Mouse (Mus musculus): ENCODE data around the gene Uqcc1.

The Uqcc1 gene

DNA sequence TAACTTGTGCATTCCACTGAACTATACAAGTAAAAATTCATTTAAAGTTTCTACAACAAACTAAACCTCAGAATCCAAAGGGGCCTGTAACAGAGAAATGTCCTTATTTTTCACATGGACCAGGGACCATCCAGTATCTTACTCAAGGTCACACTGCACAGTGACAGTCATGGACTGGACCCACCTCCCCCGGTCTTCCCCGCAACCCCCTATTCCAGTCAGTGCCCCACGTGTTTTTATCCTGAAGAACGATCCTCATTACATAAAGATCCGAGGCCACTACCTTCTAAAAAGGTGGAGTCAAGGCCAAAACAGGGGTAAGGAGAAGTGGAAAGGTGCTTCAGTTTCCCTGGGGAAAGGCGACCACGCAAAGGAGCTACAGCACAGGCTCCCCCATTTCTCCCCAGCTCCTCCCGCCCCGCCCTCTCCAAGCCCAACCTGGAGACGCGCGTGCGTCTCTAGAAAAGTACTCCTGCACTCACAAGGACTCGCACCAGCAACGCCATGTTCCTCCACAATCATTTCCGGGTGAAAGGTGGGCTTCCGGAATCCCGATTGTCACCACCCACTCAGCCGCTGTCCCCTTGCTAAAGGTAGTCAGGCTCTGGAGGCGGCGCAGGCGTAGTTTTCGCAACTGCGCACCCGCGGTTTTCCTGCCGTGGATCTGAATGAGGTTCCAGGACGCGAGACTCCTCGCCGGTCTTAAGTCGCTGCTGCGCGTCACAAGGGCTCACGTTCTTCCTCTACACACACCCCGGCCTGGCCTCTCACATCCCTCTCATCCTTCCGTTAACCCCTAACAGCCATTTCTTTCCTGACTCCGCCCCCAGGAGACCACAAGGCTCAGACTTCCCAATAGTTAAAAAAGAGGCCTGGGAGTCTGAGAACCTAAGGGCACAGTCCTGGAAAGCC is at the start of gene Uqcc1:
Gene Uqcc1, minus strand, starts transcription at position 780 of the 912 bp plus-strand sequence.
- DNase-seq: peak; percentile 96 to 98

DNA sequence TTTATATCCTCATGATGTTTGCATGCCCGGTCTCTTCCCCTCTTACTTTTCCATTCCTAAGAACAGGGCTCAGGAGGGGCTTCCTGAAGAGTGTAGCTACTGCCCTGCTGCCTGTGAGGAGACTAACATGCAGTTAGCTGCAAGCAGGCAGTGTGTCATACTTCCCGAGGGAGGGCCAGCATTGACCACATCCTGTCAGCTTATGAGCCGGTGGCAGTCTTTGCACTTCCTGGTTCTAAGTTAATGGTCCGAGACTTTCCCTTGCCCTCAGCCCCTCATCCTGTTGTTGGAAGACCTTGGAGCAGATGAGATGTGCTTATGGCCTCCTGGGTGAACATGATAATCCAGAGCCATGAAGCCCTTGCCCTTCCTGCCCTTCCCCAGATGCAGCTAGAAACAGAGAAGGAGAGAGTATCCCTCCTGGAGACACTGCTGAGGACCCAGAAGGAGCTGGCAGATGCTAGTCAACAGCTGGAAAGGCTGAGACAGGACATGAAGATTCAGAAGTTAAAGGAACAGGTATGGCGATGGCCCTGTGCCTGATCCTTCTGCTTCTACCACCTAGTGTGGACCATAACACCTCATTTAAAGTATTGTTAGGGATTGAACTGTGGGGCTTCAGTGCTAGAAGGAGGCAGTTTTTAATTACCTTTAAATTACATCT is 49.4 kb upstream of the Uqcc1 start:
- peak; percentile 47 to 65 for DNase-seq

DNA sequence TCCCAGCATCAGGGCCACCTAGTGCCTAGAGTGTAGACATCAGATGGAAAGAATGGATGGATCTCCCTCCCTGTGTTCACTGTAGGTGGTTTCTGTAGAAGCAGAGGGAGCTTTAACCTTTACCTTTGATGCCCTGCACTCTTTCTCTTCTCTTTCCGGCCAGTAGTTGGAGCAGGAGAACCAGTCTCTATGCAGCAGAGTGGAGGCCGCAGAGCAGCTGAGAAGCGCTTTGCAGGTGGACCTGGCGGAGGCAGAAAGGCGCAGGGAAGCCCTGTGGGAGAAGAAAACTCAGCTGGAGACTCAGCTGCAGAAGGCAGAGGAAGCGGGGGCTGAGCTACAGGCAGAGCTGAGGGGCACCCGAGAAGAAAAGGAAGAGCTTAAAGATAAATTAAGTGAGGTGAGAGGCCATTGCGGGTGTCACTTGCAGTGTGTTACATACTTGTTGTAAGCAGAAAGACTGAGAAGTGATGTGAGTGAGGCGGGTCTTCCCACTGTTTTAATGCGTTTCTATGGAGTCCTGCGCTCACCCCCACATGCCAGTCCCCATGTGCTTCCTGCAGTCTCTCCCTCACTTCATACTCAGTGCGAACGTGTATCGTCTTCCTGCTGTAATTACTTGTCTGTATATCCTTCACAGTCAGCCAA is 44.1 kb upstream of the Uqcc1 start:
- DNase-seq: peak in 1 of 2 experiments; percentile 16

DNA sequence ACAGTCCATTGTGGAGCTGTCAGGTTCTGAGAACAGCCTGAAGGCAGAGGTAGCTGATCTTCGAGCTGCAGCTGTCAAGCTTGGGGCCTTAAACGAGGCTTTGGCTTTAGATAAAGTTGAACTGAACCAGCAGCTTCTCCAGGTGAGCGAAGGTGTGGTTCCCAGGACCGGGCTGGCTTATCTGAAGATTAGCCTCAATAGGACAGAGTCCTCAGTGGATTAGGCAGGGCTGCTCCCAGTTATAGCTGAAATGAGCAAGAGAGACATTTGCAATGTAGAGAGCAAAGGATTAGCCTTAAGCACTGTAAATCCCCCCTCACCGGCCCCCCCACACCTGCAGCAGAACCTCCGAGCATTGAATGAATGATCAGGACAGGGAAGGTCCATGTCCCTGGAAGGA is 43.2 kb upstream of the Uqcc1 start:
- no peak for DNase-seq

DNA sequence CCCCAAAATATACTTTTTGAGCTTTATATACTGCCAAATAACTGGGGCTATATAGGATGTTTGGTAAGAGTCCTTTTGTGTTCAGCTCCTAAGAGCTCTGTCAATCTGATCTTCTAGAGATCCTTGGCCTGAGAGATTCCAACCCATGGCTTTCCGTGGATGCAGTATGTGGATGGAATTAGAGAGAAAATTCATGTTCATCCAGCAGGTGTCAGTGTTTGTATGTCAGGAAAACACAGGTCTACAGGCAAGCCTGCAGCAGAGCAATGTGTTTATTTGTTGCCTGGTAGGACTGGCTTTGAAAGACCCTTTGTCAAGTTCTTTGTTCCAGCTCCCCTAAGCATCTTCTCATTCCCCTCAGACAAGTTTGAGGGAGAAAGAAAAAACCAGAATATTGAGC is 32.9 kb upstream of the Uqcc1 start:
- DNase-seq: peak in 1 of 2 experiments; percentile 28

DNA sequence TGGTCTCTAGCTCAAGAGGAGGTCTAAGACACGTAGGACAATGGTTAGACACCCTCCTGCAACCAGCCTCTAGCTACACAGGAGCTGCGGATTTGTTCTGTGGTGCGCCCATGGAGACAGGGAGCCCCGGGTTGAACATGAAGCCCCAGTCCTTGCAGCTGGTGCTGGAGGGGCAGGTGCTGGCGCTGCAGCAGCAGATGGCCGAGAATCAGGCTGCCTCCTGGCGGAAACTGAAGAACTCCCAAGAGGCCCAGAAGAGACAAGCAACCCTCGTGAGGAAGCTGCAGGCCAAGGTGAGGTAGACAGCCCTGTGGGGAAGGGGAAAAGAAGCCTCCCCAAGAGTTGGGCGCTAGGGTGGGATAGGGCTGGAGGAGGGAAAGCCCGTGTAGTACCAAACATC is 31.8 kb upstream of the Uqcc1 start:
- no peak for DNase-seq

DNA sequence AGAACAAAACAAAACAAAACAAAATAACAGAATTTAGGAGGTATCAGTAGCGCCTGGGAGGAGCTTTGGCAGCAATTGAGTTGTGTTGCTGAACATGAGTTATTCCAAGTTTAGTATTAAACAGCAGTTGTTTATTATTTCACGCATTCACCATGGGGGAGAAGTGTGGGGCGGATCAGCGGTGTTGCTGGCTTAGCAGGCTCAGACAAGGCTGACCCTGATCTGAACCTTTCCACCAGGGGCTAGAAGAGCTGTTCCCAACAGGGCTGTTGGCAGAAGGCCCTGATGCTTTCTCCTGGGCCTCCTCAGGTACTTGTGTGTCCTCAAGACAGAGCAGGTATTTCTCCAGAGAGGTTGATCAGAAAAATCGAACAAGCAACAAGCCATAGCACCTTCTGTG is 29.9 kb upstream of the Uqcc1 start:
- peak; percentile 63 to 67 for DNase-seq

DNA sequence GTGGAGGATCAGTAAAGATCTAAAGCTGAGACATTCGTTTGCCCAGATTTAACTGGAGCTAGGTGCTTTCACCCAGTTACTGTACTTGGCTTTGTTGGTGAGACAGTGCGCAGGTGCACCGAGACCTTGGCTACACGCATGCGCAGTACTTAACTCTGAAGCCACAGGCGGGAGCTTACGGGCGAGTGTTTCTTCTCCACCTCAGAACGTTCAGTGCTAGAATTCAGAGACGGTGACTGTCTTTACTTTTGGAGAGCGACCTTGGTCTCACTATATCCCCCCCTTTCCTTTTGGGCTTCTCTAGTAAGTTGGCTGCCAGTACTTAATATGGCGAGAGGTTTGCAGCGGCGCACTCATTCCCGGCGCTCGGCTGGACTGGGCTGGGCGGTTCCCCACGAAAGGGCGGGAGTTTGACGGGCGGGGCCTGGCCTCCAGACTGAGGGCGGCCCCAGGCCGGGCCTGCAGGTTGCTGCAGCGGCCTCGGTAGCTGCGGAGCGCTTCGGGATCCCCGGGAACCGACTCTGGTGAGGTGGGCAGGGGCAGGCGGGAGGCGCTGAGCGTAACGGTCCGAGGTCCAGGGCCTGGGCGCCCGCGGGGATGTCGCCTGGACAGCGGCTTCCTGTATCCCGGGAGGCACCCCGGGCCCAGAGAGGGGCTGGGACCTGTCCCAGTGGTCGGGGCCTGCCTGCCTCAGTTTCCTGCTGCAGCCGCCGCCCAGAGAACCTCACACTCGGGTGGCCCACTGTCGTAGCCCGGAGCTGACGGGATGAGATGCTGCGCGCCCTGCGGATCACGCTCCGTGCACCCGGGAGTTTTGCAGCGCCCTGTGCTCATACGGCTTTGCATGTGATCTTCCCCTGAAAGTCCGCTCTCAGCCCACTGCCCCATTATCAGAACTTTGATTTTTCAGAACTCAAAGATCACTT is 26.3 kb upstream of the Uqcc1 start, which contains the start of gene Cep250:
Gene Cep250, plus strand, starts transcription at position 325 of the 926 bp plus-strand sequence.
- peak; percentile 92 to 94 for DNase-seq

DNA sequence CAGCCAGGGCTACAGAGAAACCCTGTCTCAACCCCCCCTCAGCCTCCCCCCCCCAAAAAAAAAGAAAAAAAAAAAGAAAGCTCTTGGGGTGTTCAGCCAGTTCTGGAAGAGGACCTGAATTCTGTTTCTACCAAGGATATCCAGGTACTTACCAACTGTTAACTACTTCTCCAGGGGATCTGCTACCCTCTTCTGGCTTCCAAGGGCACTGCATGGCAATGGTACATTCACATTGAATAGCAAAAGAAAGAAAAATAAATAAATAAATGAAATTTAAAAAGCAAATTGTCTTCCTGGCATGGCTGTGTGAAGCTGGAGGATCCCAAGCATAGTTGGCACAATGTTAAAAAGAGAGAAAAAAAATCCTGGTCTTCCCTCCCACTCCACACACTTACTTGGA is 21.9 kb upstream of the Uqcc1 start:
- peak; percentile 81 to 86 for DNase-seq

DNA sequence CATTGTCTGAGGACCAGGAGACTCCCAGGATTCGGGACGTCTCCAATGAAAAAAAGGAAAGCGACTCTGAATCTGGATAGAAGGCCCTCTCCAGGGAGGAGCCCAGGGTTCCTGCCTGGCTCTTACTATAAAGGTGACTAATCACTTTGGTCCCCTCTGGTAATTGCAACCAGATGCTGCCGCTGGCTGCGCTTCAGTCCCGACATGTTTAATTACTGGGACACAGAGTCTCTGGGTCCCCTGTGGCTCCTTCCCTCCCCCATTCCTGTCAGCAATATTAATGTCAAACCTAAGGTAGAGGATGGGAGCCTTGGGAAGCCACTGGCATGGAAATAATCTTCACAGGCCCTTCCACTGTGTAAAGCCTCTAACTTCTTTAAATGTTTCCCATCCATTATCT is 19.3 kb upstream of the Uqcc1 start:
- DNase-seq: no peak

DNA sequence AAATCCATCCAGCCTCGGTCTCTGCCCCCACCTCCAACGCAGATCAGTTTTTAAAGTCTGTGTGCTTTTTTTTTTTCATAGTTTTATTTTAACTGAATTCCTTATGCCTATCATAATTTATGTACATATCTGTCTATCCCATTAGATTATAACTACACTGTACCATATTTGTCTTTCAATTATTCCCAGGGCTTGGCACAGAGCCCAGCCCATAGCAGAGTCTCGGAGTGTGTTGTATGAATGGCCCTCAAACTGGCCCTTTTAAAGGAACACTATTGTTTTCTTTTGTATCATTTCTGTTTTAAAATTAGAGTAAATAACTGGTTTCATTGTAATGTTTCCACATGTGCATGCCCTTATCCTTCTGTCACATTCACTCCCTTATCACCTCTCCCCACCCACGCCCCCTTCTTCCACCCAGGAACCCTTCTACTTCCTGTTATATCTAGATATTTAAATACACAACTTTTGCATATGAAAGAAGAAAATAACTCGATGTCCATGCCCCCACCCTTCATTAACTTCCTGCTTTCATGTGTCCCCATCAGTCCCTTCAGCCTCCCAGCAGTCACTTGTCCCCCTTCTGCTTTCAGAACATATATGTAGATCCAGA is 17.4 kb upstream of the Uqcc1 start:
- DNase-seq: peak in 1 of 2 experiments; percentile 18

DNA sequence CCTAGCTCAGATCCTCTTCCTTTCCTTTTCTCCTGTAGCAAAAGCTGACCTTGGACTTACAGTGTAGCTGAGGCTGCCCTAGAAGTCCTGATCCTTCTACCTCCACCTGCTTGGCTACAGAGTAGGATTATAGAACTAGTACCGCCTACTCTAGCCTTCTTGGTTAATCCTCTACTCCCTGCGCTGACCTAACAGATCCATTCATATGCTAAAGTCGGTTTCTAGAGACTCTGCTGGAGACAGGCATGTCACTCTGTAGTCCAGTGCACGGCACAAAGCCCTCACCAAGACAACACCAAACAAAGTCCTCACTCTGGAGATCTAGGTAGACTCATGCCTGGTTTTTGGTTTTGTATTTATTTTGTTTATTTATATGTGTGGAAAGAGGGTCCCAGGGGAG is 16.4 kb upstream of the Uqcc1 start:
- DNase-seq: no peak

DNA sequence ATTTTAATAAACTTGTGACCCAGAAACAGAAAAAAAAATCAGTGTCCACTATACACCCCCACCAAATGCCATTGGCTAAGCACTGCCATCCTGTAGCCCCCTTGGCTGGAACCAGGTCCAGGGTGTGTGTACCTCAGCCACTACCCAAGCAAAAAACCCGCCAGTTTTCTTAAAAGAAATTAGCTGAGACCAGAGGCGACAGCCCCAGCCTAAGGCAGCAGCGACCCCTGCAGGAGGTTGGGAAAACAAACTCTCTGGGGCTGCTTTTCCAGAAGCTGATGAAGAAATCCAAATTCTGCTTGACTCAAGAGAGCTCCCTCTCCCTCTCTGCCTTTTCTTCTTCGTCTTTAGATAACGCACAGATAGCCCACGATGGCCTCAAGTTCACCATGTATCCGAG is 16.0 kb upstream of the Uqcc1 start:
- DNase-seq: peak; percentile 46 to 88

DNA sequence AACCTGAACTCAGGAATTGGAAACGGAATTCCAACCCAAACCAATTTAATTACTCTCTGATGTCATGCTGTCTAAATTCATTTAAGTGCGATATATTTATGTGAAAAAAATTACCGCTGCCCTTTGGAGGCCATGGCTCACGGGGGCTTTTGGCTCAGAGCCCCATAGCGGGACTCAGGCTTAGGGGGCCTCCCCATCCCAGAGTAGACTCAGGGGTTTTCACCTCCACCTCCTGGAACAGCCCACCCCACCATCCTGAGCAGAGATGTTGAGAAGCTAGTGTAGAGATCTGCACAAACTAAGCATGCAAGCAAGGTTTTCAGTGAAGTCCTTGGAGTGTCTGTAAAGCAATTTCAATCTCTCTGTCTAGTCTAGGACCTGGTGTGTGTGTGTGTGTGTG is 15.5 kb upstream of the Uqcc1 start:
- DNase-seq: no peak

DNA sequence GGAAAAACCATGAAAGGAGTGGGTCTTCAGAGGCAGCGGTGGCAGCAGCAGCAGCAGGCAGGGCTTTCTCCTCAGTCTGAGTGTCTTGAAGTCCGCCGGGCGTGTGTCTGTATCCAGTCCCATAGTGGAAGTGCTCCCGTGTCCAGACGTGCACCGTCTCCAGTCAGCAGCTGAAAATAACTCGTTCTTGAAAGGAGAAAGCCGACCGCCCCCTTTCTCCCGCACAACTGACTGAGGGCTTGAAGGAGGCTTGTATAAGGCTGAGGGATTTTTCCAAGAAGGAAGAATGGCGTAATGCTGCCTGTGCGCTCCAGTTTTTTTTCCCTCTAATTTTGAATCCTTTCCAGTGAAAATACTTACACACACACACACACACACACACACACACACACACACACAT is 15.0 kb upstream of the Uqcc1 start, which contains the start of gene Gdf5:
Gene Gdf5, minus strand, starts transcription at position 244 of the 400 bp plus-strand sequence.
- DNase-seq: no peak

DNA sequence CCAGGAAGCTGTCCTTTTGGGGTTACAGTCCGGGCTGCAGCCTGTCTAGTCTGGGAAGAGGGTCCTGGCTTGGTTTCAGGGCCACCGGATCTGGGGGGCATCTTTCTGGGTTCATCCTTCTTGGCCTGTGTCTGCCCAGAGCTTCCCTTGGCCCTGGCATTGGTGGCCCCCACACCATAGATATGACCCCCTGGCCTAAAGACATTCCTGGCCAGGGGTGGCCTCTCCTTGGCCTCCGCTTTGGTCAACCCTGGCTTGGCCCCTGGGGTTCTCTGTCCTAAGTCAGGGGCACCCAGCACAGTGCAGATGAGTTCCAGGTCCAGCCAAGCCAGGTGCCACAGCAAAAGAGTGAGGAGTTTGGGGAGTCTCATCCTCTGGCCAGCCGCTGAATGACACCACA is 14.6 kb upstream of the Uqcc1 start:
- no peak for DNase-seq

DNA sequence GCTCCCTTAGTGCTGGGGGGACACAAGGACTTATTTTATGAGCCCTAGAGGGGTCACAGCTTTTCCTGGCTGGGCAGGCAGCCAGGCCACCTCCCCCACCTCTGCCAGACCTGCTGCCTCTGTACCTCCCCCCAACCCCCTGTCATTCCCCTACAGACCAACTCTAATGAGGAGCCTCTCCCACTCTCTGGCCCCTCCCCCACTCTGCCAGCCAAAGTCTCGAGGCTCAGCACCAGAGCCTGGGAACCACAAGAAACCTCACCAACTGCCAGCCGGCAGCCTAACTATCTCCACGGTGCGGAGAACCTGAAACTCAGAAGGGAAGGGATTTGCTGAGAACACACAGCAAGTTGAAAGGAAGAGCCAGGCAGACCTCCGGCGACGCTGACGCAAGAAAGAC is 13.4 kb upstream of the Uqcc1 start:
- peak in 1 of 2 experiments; percentile 19 for DNase-seq

DNA sequence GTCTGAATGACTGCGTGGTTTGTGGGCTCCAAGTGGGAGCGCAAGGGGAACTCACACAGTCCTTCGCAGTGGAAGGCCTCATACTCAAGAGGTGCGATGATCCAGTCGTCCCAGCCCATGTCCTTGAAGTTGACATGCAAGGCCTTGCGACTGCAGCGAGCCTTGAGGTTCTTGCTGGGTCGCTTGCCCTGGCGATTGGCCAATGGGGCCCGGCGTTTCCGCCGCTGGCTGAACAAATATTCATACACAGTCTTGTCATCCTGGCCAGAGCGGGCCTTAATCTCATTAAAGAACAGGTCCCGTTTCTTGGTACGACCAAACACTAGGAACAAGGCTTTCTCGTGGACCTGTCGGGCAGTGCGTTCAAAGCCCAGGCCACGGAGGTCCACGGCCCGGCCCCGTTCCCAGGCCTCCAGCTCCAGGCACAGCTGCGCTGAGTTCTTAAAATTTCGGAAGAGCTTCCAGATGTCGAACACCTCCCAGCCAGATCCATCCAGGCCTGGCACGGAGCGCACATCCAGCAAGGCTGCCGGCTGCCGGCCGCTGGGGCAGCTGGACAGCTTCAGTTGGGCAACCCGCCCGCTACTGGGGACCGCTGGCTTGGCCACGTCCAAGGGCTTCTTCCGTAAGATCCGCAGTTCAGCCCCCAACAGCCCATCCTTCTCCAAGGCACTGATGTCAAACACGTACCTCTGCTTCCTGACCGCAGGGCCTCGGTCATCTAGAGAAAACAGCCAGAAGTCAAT is 11.8 kb upstream of the Uqcc1 start:
- DNase-seq: peak in 1 of 2 experiments; percentile 34

DNA sequence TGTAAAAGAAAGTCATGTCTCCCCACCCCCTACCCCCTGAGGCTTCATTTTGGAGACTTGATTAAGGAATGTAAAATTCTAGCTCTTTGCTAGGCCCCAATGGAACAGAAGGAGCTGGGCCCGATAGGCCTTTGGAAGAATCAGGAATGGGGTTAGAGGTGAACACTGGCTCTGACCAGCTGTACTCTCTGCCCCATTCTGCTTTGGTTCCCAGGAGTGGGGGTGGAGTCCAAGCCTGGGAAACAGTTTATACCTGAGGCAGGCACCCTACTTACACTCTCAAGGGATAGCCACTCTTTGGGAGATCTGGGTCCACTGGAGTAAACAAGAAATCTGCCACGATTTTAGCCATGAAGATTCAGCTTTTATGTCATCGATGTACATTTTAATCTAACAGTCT is 10.6 kb upstream of the Uqcc1 start, which contains the start of gene Gm15557:
Gene Gm15557, plus strand, starts transcription at position 48 of the 400 bp plus-strand sequence.
- no peak for DNase-seq

DNA sequence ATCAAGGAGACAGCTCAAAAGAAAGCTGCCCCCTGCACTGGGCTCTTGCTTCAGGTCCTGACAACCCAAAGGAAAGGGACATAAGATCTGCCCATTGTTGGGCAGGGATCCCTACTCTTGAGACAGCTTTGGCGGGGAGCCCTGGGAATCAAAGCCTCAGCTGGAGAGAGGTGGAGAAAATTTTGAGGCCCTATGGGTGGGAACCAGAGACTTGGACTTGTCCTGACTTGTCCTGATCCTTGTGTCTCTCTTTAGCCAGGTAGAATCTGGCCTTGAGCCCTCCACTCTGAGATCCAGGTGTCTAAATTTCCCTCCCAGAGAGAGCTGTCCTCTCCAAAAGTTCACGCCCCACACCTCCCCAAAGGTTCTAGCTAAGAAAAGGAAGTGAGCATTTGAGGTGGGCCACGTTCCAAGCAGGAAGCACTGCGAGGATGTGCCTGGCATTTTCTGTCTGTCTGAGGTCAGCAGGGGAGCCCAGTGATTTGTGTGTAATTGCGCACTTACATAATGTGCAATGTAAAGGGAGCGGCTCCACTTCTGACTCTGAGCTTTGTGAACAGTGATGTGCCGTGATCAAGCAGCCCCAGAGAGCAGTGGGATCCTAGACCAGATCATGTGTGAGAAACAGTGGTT is 9.9 kb upstream of the Uqcc1 start:
- no peak for DNase-seq

All from kidney, postnatal 36 days (tissue).